Mouse (Mus musculus): Measurements from ENCODE around the gene Brd4.

Gene Brd4

DNA sequence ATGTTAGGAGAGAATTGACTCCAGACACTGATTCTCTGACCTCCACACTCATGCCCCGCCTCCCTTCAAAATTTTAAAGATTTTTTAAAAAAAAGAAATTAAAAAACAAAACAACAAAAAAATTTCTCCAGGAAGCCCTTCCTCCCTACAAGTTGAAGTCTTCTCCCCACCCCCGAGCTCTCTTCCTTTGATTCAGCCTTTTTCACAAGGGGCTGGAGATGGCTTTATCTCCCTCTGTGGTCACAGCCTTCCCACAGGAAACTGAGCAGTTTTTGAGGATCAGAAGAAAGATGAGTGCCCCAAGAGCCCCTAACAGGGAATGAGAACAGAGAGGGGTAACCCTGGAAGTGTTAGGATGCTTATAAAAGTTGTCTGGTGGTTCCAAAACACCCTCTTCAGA lies 112.0 kb downstream of the Brd4 start:
- no peak for DNase-seq (ENCODE audit: low read depth, low spot score)

GRCm38 (mm10) chr17:32169518-32170225 lies 114.8 kb downstream of the Brd4 start:
- DNase-seq (ENCODE audit: low read depth, low spot score), result no peak

DNA sequence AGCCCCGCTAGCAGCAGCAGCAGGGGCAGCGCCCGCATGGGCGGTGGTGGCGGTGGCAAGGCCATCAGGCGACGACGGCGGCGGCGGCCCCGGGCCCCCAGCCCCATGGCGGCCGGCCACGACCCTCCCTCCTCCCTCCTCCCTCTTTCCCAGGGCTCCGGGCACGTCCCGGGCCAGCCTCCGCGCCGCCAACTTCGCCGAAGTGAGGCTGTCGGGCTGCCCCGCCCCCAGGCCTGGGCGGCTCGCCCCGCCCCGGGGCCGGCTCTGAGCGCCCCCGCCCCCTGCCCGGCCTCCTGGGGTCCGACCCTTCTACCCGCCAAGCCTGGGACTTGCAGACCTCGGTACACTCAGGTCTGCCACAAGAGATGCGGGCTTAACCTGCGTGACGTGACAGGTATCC lies 117.8 kb downstream of the Brd4 start, which contains the start of gene Notch3:
TSS of gene Notch3 (minus strand) at position 166 of the 400 bp plus-strand sequence.
- DNase-seq (ENCODE audit: low read depth, low spot score), result peak; percentile 65

- DNase-seq (ENCODE audit: low read depth, low spot score), result peak; percentile 82
These were observed 118.5 kb downstream of the Brd4 start for GRCm38 (mm10) chr17:32165803-32166595.

GRCm38 (mm10) chr17:32165266-32165802 lies 119.2 kb downstream of the Brd4 start:
- DNase-seq (ENCODE audit: low read depth, low spot score), result no peak

DNA sequence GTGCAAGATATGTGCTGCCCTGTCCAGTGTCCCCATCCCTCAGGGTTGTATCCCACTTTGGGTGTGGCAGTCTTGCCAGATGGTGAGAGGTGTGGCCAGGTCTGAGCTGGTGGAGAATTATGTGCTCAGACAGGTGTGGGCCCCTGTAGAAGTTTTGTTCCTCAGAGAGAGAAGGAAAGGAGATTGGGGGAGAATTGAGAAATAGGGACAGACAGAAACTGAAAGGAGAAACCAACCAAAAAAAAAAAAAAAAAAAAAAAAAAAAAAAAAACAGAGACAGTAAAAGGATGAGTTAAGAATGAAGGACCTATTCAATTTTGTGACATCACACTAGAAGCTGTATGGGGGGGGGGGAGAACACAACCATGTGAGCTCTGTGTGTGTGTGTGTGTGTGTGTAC lies 119.7 kb downstream of the Brd4 start:
- DNase-seq (ENCODE audit: low read depth, low spot score), result no peak

DNA sequence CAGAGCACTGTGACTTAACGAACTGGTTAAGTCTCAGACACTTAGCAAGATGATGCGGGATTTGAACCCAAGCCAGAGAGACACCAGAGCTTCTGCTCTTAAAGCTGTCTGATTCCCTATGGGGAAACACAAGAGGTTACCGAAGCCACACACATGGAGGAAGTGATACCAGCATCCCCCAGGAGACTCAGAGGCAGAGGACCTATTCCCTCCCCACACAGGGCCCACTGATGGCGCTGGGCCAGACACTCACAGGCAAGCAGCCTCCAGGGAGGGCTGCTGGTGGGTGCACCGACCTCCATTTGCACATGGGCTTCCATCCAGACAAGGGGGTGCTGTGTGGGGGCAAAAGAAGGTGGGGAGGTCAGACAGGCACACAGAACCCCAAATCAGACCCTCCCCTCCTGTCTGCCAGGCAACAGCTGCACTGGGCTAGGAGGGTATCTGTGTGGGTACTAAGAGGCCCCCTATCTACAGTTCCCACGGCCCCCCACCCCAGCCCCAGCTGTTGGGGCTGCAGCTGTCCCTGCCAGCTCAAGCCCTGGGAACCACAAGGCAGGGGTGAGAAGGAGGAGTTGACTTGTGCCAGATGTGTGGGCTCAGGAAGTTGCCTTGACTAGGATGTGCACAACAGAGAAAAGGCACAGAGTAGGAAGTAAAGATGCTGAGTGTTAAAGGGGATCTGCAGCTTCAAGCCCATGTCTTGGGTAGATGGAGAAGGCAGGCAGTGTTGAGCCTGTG lies 120.4 kb downstream of the Brd4 start:
- DNase-seq (ENCODE audit: low read depth, low spot score), result no peak

GRCm38 (mm10) chr17:32162112-32162850 lies 122.2 kb downstream of the Brd4 start:
- no peak for DNase-seq (ENCODE audit: low read depth, low spot score)

GRCm38 (mm10) chr17:32160882-32161281 lies 123.6 kb downstream of the Brd4 start:
- DNase-seq (ENCODE audit: low read depth, low spot score), result no peak

- DNase-seq (ENCODE audit: low read depth, low spot score), result no peak
These were observed 125.7 kb downstream of the Brd4 start for GRCm38 (mm10) chr17:32158841-32159240.

DNA sequence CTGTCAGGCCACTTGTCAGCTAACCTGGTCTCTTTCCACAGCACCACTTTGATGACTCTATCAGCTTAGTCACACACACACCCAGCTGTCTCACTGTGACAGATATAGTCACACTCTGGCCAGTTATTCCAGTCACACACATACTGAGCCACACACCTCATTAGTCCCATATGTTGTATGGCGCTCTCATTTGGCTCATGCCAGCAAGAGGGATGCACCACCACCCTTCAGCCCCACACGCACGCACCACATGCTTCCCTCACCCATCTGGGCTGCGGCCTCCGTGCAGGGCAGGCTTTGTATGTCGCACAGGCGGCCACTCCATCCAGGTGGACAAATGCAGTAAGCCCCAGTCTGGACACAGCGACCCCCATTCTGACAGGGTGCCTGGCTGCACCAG lies 137.8 kb downstream of the Brd4 start:
- DNase-seq (ENCODE audit: low read depth, low spot score), result no peak
